Comparison of ENCODE assay signal across 16 mouse cellular contexts in the genomic region with DNA sequence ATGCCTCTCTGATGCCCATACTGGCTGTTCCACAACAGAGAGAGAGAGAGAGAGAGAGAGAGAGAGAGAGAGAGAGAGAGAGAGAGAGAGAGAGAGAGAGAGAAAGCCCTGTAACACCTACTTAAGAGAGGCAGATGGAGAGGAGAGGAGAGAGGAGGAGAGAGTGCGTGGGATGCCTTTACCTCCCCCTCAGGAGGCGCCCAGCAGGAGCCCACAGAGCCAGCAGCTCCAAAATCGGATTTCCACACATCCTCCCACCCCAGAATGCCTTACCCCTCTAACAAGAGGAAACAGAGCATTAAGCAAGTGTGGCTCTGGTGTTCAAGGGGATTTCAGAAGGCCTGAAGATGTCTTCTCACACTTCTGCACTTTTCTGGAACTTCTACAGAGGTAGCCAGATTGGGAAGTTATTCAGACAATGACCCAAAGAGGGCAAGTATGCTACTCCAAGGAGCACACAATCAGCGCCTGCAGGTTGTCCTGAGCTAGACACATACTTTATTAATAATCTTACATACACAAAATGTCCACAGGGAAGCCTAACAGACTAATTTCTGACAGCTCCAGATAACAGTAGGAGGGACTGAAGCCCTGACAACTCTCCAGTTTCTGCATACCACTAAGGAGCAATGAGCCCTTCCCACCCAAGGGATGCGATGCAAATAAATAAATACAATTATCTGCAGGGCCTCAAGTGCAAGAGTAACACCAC.
DNase-seq lines count a peak whose midpoint lies in the region; ATAC-seq lines count a peak whose summit lies in the region.
"Had no signal": no experiment of that assay in that cellular context is flagged by ENCODE, and none has a peak within 500 bp of the region (broad histone marks: within the 10 kb centered on the region; RNA-seq: fewer than 3 reads in every experiment).

No protein-coding gene starts in this region.

- H3K27ac ChIP-seq in midbrain, embryonic 16.5 days (ENCODE audit: low read length) = no peak overlapping the region
- H3K27ac ChIP-seq: forebrain, embryonic 12.5 days; gastrocnemius, adult 2 months; hindbrain, embryonic 15.5 days had no signal

- 48% methylated on average over 5 of the region's 5 CpGs for WGBS in midbrain, embryonic 16.5 days

- H3K9ac ChIP-seq in midbrain, embryonic 16.5 days (ENCODE audit: low read depth, low read length) = no peak overlapping the region
- H3K9ac ChIP-seq: forebrain, embryonic 12.5 days; hindbrain, embryonic 15.5 days had no signal

- no peaks in the 10 kb centered on the region for H3K27me3 ChIP-seq in midbrain, embryonic 16.5 days (ENCODE audit: control insufficient read depth, insufficient read depth, low read depth, low read length)
- H3K27me3 ChIP-seq: forebrain, embryonic 12.5 days; hindbrain, embryonic 15.5 days had no signal

- no peaks in the 10 kb centered on the region for H3K36me3 ChIP-seq in midbrain, embryonic 16.5 days (ENCODE audit: control insufficient read depth, insufficient read depth, low read length)
- H3K36me3 ChIP-seq: forebrain, embryonic 12.5 days; hindbrain, embryonic 15.5 days had no signal

- no peaks in the 10 kb centered on the region for H3K9me3 ChIP-seq in midbrain, embryonic 16.5 days (replicated peaks; ENCODE audit: control insufficient read depth, low read length, poor library complexity, severe bottlenecking)
- H3K9me3 ChIP-seq: forebrain, embryonic 12.5 days; hindbrain, embryonic 15.5 days had no signal

- H3K4me1 ChIP-seq in midbrain, embryonic 16.5 days (ENCODE audit: control insufficient read depth, insufficient read depth, low read length) = no peaks in the 10 kb centered on the region
- H3K4me1 ChIP-seq: hindbrain, embryonic 15.5 days had no signal

- no peak overlapping the region for H3K4me3 ChIP-seq in midbrain, embryonic 16.5 days (ENCODE audit: low read depth, low read length)
- H3K4me3 ChIP-seq: forebrain, embryonic 12.5 days; gastrocnemius, adult 2 months; hindbrain, embryonic 15.5 days had no signal

- peak; percentile 14 to 55 for DNase-seq in layer of hippocampus, adult 18-20 months (ENCODE audit: low spot score in 2 of 2)
- no peak for DNase-seq in layer of hippocampus, postnatal 14 days (ENCODE audit: low spot score in 2 of 2)
- peak; percentile 41 for DNase-seq in brain, adult 2 months (ENCODE audit: low read depth, low spot score)
- peak; percentile 51 for DNase-seq in liver
- DNase-seq in adrenal gland, adult 18-20 months (ENCODE audit: low spot score in 2 of 2) = no peak
- no peak for DNase-seq in Muller cell, postnatal 12 days (ENCODE audit: inconsistent ontology term)
- DNase-seq: cerebellum, adult 9-11 months; gastrocnemius, adult 2 months; kidney, adult 8-10 months; thymus, adult 2 months had no signal

- no peak overlapping the region for H3K4me2 ChIP-seq in midbrain, embryonic 16.5 days (ENCODE audit: low read length)
- H3K4me2 ChIP-seq: forebrain, embryonic 12.5 days; hindbrain, embryonic 15.5 days; midbrain, embryonic 11.5 days had no signal

- peak; percentile 91 for ATAC-seq in megakaryocyte progenitor cell, adult 5-6 weeks (replicated peaks; ENCODE audit: poor library complexity)
- ATAC-seq in midbrain, embryonic 16.5 days = no peak
- ATAC-seq: lung, postnatal 0 days had no signal

Comparison
In these comparisons a context has a peak if more than half of its experiments do, and no peak if none do; other contexts are left out.
1. DNase-seq: peak in layer of hippocampus, adult 18-20 months (2 of 2), brain, adult 2 months (single experiment) and liver (single experiment); none in layer of hippocampus, postnatal 14 days (0 of 2), adrenal gland, adult 18-20 months (0 of 2) and Muller cell, postnatal 12 days (single experiment).